Mouse (Mus musculus) brain, embryonic 14.5 days (tissue): ENCODE results near the gene Plcb1.

Experiments
- CTCF ChIP-seq: fragments of 200-500 bp; IDR thresholded peaks from 2 replicates; pipeline ENCODE4 v1.5.1; 2012; ENCODE audit warnings: inconsistent platforms, mild to moderate bottlenecking, moderate library complexity, borderline replicate concordance; ENCODE audit not compliant: insufficient read depth, insufficient read length; ENCODE audit errors: extremely low read depth
- POLR2A ChIP-seq: fragments of 200-500 bp; IDR thresholded peaks from 2 replicates; pipeline ENCODE4 v1.6.1; 2012; ENCODE audit warnings: mild to moderate bottlenecking, inconsistent platforms, borderline replicate concordance; ENCODE audit not compliant: poor library complexity, insufficient read depth, insufficient read length, severe bottlenecking; ENCODE audit errors: extremely low read depth

- TF ChIP-seq CTCF = no peak
- TF ChIP-seq POLR2A = no peak
These were observed 191.0 kb downstream of the Plcb1 start for GRCm38 (mm10) chr2:134976796-134977330.
